Mouse (Mus musculus) naive thymus-derived CD4-positive, alpha-beta T cell, adult 2 months (primary cell): ENCODE data around the gene Lyst.
"Not testable (repeated sequence)": the region's sequence is repeated elsewhere in the genome, so short reads cannot be mapped to it uniquely, and the experiment has no call there.

ENCODE experiments used
- DNase-seq: peaks from one replicate; pipeline ENCODE4 v3.0.0-alpha.2; 2011; ENCODE audit warnings: low read depth

The Lyst gene

GRCm38 (mm10) chr13:13637577-13637976 lies 47.4 kb downstream of the Lyst start:
- DNase-seq, result no peak

- DNase-seq, result no peak
Observed at GRCm38 (mm10) chr13:13637981-13638380, 47.8 kb downstream of the Lyst start.

GRCm38 (mm10) chr13:13638725-13639124 lies 48.5 kb downstream of the Lyst start:
- DNase-seq, result no peak

- DNase-seq, result no peak
Observed at GRCm38 (mm10) chr13:13647296-13647695, 57.1 kb downstream of the Lyst start.

- no peak for DNase-seq
Observed at GRCm38 (mm10) chr13:13655453-13655852, 65.3 kb downstream of the Lyst start.

GRCm38 (mm10) chr13:13666103-13666502 lies 75.9 kb downstream of the Lyst start:
- not testable (repeated sequence) for DNase-seq

- DNase-seq, result no peak
Observed at GRCm38 (mm10) chr13:13670669-13671068, 80.5 kb downstream of the Lyst start.

- no peak for DNase-seq
Observed at GRCm38 (mm10) chr13:13671585-13672328, 81.6 kb downstream of the Lyst start.

- DNase-seq, result no peak
Observed at GRCm38 (mm10) chr13:13674669-13675343, 84.6 kb downstream of the Lyst start.

GRCm38 (mm10) chr13:13677871-13678270 lies 87.7 kb downstream of the Lyst start:
- DNase-seq, result no peak

GRCm38 (mm10) chr13:13681642-13682041 lies 91.4 kb downstream of the Lyst start:
- DNase-seq, result no peak

- DNase-seq, result no peak
Observed at GRCm38 (mm10) chr13:13703476-13703875, 113.3 kb downstream of the Lyst start.

GRCm38 (mm10) chr13:13721435-13721834 lies 131.2 kb downstream of the Lyst start:
- not testable (repeated sequence) for DNase-seq

- DNase-seq, result no peak
Observed at GRCm38 (mm10) chr13:13723293-13723692, 133.1 kb downstream of the Lyst start.

- DNase-seq, result no peak
Observed at GRCm38 (mm10) chr13:13723786-13724185, 133.6 kb downstream of the Lyst start.

GRCm38 (mm10) chr13:13739232-13739631 lies 149.0 kb downstream of the Lyst start:
- no peak for DNase-seq

GRCm38 (mm10) chr13:13745911-13746310 lies 155.7 kb downstream of the Lyst start:
- DNase-seq, result no peak

- peak; percentile 21 for DNase-seq
Observed at GRCm38 (mm10) chr13:13775778-13776494, 185.7 kb downstream of the Lyst start.

GRCm38 (mm10) chr13:13777052-13777451 lies 186.9 kb downstream of the Lyst start:
- no peak for DNase-seq

GRCm38 (mm10) chr13:13777696-13778095 lies 187.5 kb downstream of the Lyst start:
- DNase-seq, result no peak

GRCm38 (mm10) chr13:13778837-13779458 lies 188.8 kb downstream of the Lyst start:
- DNase-seq, result no peak

GRCm38 (mm10) chr13:13780271-13780670 lies 190.1 kb downstream of the Lyst start:
- no peak for DNase-seq
